Mouse (Mus musculus) kidney, embryonic 15.5 days (tissue): Measurements from ENCODE around the gene Phf21a. TPM values are rescaled to one million over a fixed set of nuclear protein-coding genes. Genes with fewer than 3 reads are reported as not detected.
"Not testable (repeated sequence)": the region's sequence is repeated elsewhere in the genome, so short reads cannot be mapped to it uniquely, and the experiment has no call there.

Source experiments
- ATAC-seq: fragments of 200-750 bp; cut with Nextera tagmentation; replicated peaks from 2 replicates; pipeline ENCODE4 v1.8.0; 2017; ENCODE audit warnings: moderate TSS enrichment; ENCODE audit not compliant: low FRiP score
- H3K27ac ChIP-seq: fragments of 300-500 bp; sonication (generic); 2 replicates; pipeline ENCODE4 v1.5.1; 2015; ENCODE audit warnings: mild to moderate bottlenecking, inconsistent platforms
- H3K27me3 ChIP-seq: fragments of 300-500 bp; sonication (generic); 2 replicates; pipeline ENCODE4 v1.6.1; 2015; ENCODE audit warnings: inconsistent platforms
- H3K36me3 ChIP-seq: fragments of 300-500 bp; sonication (generic); 2 replicates; pipeline ENCODE4 v1.6.1; 2015; ENCODE audit warnings: inconsistent platforms
- H3K4me1 ChIP-seq: fragments of 300-500 bp; sonication (generic); 2 replicates; pipeline ENCODE4 v1.6.1; 2015; ENCODE audit warnings: inconsistent platforms
- H3K4me2 ChIP-seq: fragments of 300-500 bp; sonication (generic); 2 replicates; pipeline ENCODE4 v1.6.1; 2015; ENCODE audit warnings: moderate library complexity, mild to moderate bottlenecking, inconsistent platforms
- H3K4me3 ChIP-seq: fragments of 300-500 bp; sonication (generic); replicated peaks from 2 replicates; pipeline ENCODE4 v1.5.1; 2015; ENCODE audit warnings: mild to moderate bottlenecking, inconsistent platforms
- H3K9ac ChIP-seq: fragments of 300-500 bp; sonication (generic); 2 replicates; pipeline ENCODE4 v1.6.1; 2015; ENCODE audit warnings: mild to moderate bottlenecking, inconsistent platforms
- H3K9me3 ChIP-seq: fragments of 300-500 bp; sonication (generic); replicated peaks from 2 replicates; pipeline ENCODE4 v1.6.1; 2016; ENCODE audit warnings: inconsistent platforms
- WGBS: fragments of 180-500 bp; shearing (Covaris S2); methylation state at CpG from one replicate; pipeline ENCODE4 v1.1.7; 2015; ENCODE audit warnings: mixed read lengths; 5-methylcytosine and 5-hydroxymethylcytosine counted together
- polyA plus RNA-seq: library from polyadenylated mRNA; unstranded; fragments of >200 nt; fragmentation: Nextera tagmentation; extraction: Ambion mirVana; gene quantifications from 2 replicates; pipeline ENCODE4 v1.2.1, GENCODE M21; 2015

The Phf21a gene
- polyA plus RNA-seq, 1 experiment from 2014 or later = 32.3 TPM

GRCm38 (mm10) chr2:92395535-92395934 lies 302.6 kb downstream of the Phf21a start:
- Histone ChIP-seq H3K4me2 (no peak overlapping the region), H3K9me3 (no peaks in the 10 kb centered on the region), H3K27ac (no peak overlapping the region), H3K9ac (no peak overlapping the region), H3K4me3 (no peak overlapping the region), H3K36me3 (no peaks in the 10 kb centered on the region), H3K4me1 (peaks cover 32% of the 10 kb centered on the region), H3K27me3 (peaks cover 3% of the 10 kb centered on the region)
- 85% methylated on average over 3 of the region's 3 CpGs for WGBS
- ATAC-seq = no peak

GRCm38 (mm10) chr2:92397436-92397835 lies 304.5 kb downstream of the Phf21a start:
- no peak for ATAC-seq
- Histone ChIP-seq H3K4me1 (peaks cover 23% of the 10 kb centered on the region), H3K9ac (no peak overlapping the region), H3K4me3 (no peak overlapping the region), H3K27me3 (peaks cover 8% of the 10 kb centered on the region), H3K36me3 (no peaks in the 10 kb centered on the region), H3K4me2 (no peak overlapping the region), H3K27ac (no peak overlapping the region), H3K9me3 (no peaks in the 10 kb centered on the region)
- WGBS = 67% methylated on average over 1 of the region's 1 CpGs

GRCm38 (mm10) chr2:92399877-92400276 lies 307.0 kb downstream of the Phf21a start:
- not testable (repeated sequence) for H3K4me2 ChIP-seq, H3K4me3 ChIP-seq, H3K27me3 ChIP-seq, H3K9me3 ChIP-seq, H3K27ac ChIP-seq, ATAC-seq, H3K9ac ChIP-seq
- peaks cover 14% of the 10 kb centered on the region for H3K36me3 ChIP-seq
- H3K4me1 ChIP-seq = peaks cover 11% of the 10 kb centered on the region
- 83% methylated on average over 3 of the region's 4 CpGs for WGBS

- WGBS = 2% methylated on average over 22 of the region's 22 CpGs
- Histone ChIP-seq H3K36me3 (peaks cover 22% of the 10 kb centered on the region), H3K4me3 (peak overlapping the region; percentile 67), H3K27ac (no peak overlapping the region), H3K27me3 (peaks cover 8% of the 10 kb centered on the region), H3K4me2 (peak overlapping the region; percentile 85), H3K9ac (peak overlapping the region; percentile 64), H3K9me3 (no peaks in the 10 kb centered on the region), H3K4me1 (peaks cover 11% of the 10 kb centered on the region)
- ATAC-seq = no peak
Measured at GRCm38 (mm10) chr2:92400682-92401081, 307.8 kb downstream of the Phf21a start.

GRCm38 (mm10) chr2:92401091-92401561 lies 308.2 kb downstream of the Phf21a start, which contains the start of gene Mapk8ip1:
TSS of gene Mapk8ip1 (minus strand) at chr2:92401263.
- peak within 1 kb of the TSS; percentile 85 for H3K4me2 ChIP-seq
- ATAC-seq = peak; percentile 84
- H3K9me3 ChIP-seq = no peaks in the 10 kb centered on the region
- no peak within 1 kb of the TSS for H3K27ac ChIP-seq
- peak within 1 kb of the TSS; percentile 64 for H3K9ac ChIP-seq
- H3K4me3 ChIP-seq = peak within 1 kb of the TSS; percentile 67
- peaks cover 11% of the 10 kb centered on the region for H3K4me1 ChIP-seq
- H3K36me3 ChIP-seq = peaks cover 27% of the 10 kb centered on the region
- WGBS = under 1% methylated on average over 39 of the region's 59 CpGs
- peaks cover 8% of the 10 kb centered on the region for H3K27me3 ChIP-seq

- H3K27ac ChIP-seq = no peak overlapping the region
- H3K9ac ChIP-seq = no peak overlapping the region
- ATAC-seq = 0 out of 2 replicates have a peak, but pooled peaks have one; percentile 17
- H3K4me3 ChIP-seq = no peak overlapping the region
- H3K9me3 ChIP-seq = no peaks in the 10 kb centered on the region
- peaks cover 8% of the 10 kb centered on the region for H3K27me3 ChIP-seq
- peaks cover 11% of the 10 kb centered on the region for H3K4me1 ChIP-seq
- 81% methylated on average over 4 of the region's 4 CpGs for WGBS
- H3K36me3 ChIP-seq = peaks cover 42% of the 10 kb centered on the region
- H3K4me2 ChIP-seq = no peak overlapping the region
Measured at GRCm38 (mm10) chr2:92402591-92403326, 309.8 kb downstream of the Phf21a start.

GRCm38 (mm10) chr2:92403776-92404319 lies 310.9 kb downstream of the Phf21a start:
- WGBS = 93% methylated on average over 5 of the region's 5 CpGs
- Histone ChIP-seq H3K36me3 (peaks cover 53% of the 10 kb centered on the region), H3K9ac (no peak overlapping the region), H3K4me3 (no peak overlapping the region), H3K4me1 (peaks cover 11% of the 10 kb centered on the region), H3K4me2 (no peak overlapping the region), H3K9me3 (no peaks in the 10 kb centered on the region), H3K27me3 (peaks cover 8% of the 10 kb centered on the region), H3K27ac (no peak overlapping the region)
- no peak for ATAC-seq

GRCm38 (mm10) chr2:92404737-92405136 lies 311.8 kb downstream of the Phf21a start:
- Histone ChIP-seq H3K9me3 (no peaks in the 10 kb centered on the region), H3K27ac (no peak overlapping the region), H3K36me3 (peaks cover 62% of the 10 kb centered on the region), H3K9ac (no peak overlapping the region), H3K4me3 (no peak overlapping the region), H3K27me3 (peaks cover 8% of the 10 kb centered on the region), H3K4me1 (peaks cover 11% of the 10 kb centered on the region), H3K4me2 (no peak overlapping the region)
- ATAC-seq = no peak
- WGBS = 85% methylated on average over 6 of the region's 6 CpGs

GRCm38 (mm10) chr2:92405687-92406086 lies 312.8 kb downstream of the Phf21a start:
- H3K4me2 ChIP-seq = no peak overlapping the region
- no peak overlapping the region for H3K9ac ChIP-seq
- no peaks in the 10 kb centered on the region for H3K9me3 ChIP-seq
- H3K4me1 ChIP-seq = peaks cover 8% of the 10 kb centered on the region
- H3K27me3 ChIP-seq = peaks cover 3% of the 10 kb centered on the region; the same call in 1 of the 2 replicates
- H3K27ac ChIP-seq = no peak overlapping the region
- H3K36me3 ChIP-seq = peaks cover 71% of the 10 kb centered on the region
- H3K4me3 ChIP-seq = no peak overlapping the region
- no peak for ATAC-seq
- 92% methylated on average over 7 of the region's 7 CpGs for WGBS

- Histone ChIP-seq H3K4me3 (no peak overlapping the region), H3K27me3 (no peaks in the 10 kb centered on the region), H3K36me3 (peaks cover 97% of the 10 kb centered on the region), H3K9me3 (no peaks in the 10 kb centered on the region), H3K27ac (no peak overlapping the region), H3K4me2 (no peak overlapping the region), H3K9ac (no peak overlapping the region), H3K4me1 (no peaks in the 10 kb centered on the region)
- no peak for ATAC-seq
- WGBS = 92% methylated on average over 18 of the region's 18 CpGs
Measured at GRCm38 (mm10) chr2:92408309-92409045, 315.6 kb downstream of the Phf21a start.

- 91% methylated on average over 10 of the region's 10 CpGs for WGBS
- Histone ChIP-seq H3K4me3 (no peak overlapping the region), H3K9me3 (no peaks in the 10 kb centered on the region), H3K36me3 (peaks cover 98% of the 10 kb centered on the region), H3K9ac (no peak overlapping the region), H3K27me3 (no peaks in the 10 kb centered on the region), H3K4me1 (no peaks in the 10 kb centered on the region), H3K4me2 (no peak overlapping the region), H3K27ac (no peak overlapping the region)
- no peak for ATAC-seq
Measured at GRCm38 (mm10) chr2:92411705-92412104, 318.8 kb downstream of the Phf21a start.
